Mouse (Mus musculus) olfactory bulb, adult 2 months (tissue): ENCODE results near the gene Prkcz. TPM values are rescaled to one million over a fixed set of nuclear protein-coding genes. Genes with fewer than 3 reads are reported as not detected.
A peak's percentile ranks its signal among the peaks of the same experiment; 100 is the strongest.
"Not testable (repeated sequence)": the region's sequence is repeated elsewhere in the genome, so short reads cannot be mapped to it uniquely, and the experiment has no call there.

Experiments
- H3K27ac ChIP-seq: fragments of 200-500 bp; 2 replicates; pipeline ENCODE4 v1.5.1; 2012; ENCODE audit warnings: low read depth, low read length; ENCODE audit not compliant: insufficient read depth
- H3K4me1 ChIP-seq: fragments of 200-500 bp; 2 replicates; pipeline ENCODE4 v1.6.1; 2012; ENCODE audit warnings: low read length; ENCODE audit not compliant: control insufficient read depth, insufficient read depth
- H3K4me3 ChIP-seq: fragments of 200-500 bp; 2 replicates; pipeline ENCODE4 v1.5.1; 2012; ENCODE audit warnings: mild to moderate bottlenecking, low read depth, low read length, moderate library complexity; ENCODE audit not compliant: insufficient read depth
- CTCF ChIP-seq: fragments of 200-500 bp; IDR thresholded peaks from 2 replicates; pipeline ENCODE4 v1.5.1; 2012; ENCODE audit warnings: low read depth, mild to moderate bottlenecking, low read length, moderate library complexity; ENCODE audit not compliant: insufficient read depth
- POLR2A ChIP-seq: fragments of 200-500 bp; IDR thresholded peaks from 2 replicates; pipeline ENCODE4 v1.6.1; 2012; ENCODE audit warnings: mild to moderate bottlenecking, low read depth, low read length, moderate library complexity; ENCODE audit not compliant: insufficient read depth
- WGBS: fragments of 180-500 bp; shearing (Covaris S2); methylation state at CpG from one replicate; pipeline ENCODE4 v1.1.7; 2018; 5-methylcytosine and 5-hydroxymethylcytosine counted together
- polyA plus RNA-seq: library from polyadenylated mRNA; stranded (reverse); fragments of >200 nt; gene quantifications from 2 replicates; pipeline ENCODE4 v1.2.4, GENCODE M21; 2012; ENCODE audit warnings: low replicate concordance; ENCODE audit not compliant: missing spikeins, insufficient read depth, insufficient read length

The Prkcz gene
- polyA plus RNA-seq, 1 experiment: not detected

DNA sequence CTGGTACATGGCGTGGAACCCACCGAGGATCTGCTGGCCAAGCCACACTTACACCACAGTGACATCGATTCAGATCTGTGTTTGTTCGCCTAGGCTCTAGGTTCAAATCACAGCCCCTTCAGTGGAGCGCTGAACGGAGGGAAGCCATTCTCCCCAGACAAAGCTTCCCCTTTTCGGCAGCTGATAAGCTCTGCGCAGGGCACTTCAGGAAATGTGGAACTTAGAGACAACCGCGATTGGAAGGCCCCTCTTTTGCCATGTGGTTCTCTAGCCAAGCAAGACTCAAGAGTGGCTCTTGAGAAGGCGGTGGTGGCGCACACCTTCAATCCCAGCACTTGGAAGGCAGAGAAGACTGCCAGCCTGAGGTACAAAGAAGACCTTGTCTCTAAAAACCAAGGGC is 14.8 kb downstream of the Prkcz start:
- no peak overlapping the region for H3K4me3 ChIP-seq
- H3K27ac ChIP-seq: peak overlapping the region; percentile 88
- TF ChIP-seq POLR2A: no peak
- TF ChIP-seq CTCF: no peak
- peaks cover 22% of the 10 kb centered on the region for H3K4me1 ChIP-seq
- 88% methylated on average over 12 of the region's 12 CpGs for WGBS

DNA sequence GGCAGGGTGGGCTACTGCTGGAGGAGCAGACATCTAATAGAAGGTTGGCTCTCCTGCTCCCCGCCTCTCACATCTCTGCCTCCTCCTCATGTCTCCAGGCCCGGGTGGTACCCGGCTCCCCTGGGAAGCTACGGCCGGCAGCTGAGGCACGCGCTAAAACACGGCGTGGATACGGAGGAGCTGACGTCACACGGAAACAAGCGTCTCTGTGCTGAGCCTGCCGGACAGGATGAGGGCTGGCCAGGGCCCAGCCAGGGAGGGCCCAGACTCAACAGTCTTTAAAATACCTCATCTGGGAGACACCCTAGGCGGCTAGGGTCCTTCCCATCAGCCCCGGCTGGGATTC is 15.6 kb downstream of the Prkcz start:
- Histone ChIP-seq H3K4me1 (peaks cover 23% of the 10 kb centered on the region), H3K27ac (peak overlapping the region; percentile 88), H3K4me3 (peak overlapping the region; percentile 67)
- TF ChIP-seq CTCF (no peak), POLR2A (peak; percentile 60)
- WGBS: under 1% methylated on average over 16 of the region's 16 CpGs

DNA sequence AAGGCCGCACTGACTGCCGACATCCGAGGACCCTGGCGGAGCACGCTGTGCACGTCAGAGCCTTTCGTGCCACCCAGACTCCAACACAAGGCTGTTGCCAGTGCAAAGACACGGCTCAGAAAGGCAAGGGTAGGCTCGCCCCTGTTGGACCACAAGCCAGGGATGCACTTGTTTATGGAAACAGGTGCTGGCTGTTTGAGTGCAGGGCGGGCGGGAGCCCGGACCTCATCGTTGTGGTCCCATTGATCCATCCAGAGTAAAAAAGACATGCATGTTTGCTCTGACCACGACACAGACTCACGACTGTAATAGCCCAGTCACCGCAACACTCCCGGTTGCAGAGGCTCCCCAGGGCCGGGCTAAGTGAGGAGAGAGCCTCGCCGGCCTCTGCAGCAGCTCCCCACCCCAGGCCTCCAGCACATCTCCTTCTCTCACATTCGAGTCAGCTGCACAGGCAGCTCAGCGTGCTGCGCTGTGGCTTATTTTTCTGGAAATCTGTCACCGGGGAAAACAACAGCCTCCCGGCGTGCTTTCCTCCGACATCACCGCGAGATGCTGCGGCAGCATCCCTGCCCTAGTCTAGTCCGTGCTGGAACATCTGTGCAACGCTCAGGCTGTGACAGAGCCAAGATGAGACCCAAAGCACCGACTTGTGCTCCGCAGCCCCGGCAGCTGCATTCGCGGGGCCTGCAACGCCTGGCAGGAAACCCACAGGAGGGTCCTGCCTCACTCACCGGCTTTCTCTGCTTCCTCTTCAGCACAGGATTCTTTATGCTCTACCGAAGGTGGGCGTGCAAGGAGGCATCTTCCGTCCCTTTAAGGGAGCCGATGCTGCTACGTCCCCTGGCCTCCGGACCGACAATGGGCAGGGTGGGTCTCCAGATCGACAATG is 16.2 kb downstream of the Prkcz start:
- WGBS: 3% methylated on average over 47 of the region's 47 CpGs
- Histone ChIP-seq H3K4me1 (peaks cover 24% of the 10 kb centered on the region), H3K27ac (peak overlapping the region; percentile 88), H3K4me3 (peak overlapping the region; percentile 67)
- TF ChIP-seq POLR2A (peak; percentile 16; the same call in 1 of the 2 replicates), CTCF (no peak)

DNA sequence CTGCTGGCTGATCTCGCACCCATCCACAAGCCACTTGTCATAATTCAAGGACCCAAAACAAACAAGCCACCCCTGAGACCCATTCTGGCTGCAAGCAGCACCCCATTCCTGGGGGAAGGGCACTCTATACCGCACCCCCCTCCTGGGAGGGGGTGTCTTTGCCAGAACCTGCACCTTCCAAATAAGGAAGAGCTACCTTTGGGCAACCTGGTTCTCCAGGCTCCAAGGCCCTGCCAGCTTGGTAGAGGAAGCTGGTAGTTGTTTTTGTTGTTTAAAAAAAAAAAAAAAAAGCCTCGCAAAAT is 16.9 kb downstream of the Prkcz start:
- whole genome bisulfite sequencing: 23% methylated on average over 3 of the region's 3 CpGs
- H3K4me1 ChIP-seq: peaks cover 24% of the 10 kb centered on the region
- peak overlapping the region; percentile 88 for H3K27ac ChIP-seq
- H3K4me3 ChIP-seq: peak overlapping the region; percentile 67
- TF ChIP-seq CTCF: no peak
- TF ChIP-seq POLR2A: no peak

DNA sequence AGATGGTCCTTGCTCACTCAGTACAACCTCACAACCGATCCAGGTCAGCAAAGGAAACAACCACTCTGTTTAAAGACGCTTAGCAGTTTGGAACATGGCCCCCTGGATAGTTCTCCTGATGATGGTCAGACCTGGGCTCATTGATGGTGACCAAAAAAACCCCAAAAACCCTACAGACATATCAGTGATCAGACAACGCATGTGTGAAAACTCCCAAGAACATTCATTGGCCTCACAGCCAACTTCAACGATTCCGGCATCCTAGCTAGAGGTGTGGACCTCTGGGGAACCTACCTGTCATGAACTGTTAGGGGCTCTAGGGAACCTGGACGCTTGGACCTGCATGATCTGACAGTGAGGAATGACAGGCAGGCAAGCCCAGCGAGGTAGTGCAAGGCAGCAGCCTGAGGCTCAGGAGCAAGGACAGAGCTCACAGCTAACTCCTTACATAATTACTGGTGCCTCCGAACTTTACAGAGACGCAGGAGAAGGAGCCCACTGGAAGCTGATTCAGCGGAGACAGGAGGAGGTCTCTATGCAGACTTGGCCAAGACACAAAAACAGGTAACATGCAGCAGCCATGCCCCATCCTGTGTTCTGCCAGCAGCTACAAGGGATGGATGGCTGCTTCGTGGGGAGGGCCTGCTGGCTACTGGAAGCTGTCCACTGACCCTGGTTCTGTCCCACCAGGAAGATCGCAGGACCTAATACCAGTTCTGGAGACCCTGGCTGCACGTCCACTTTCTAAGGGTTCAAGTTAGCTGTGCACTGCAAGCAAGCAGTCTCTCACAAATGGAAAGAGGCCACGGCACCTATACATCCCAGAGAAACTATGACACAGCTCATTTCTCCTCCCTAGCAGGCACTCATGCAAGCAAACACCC is 17.5 kb downstream of the Prkcz start:
- TF ChIP-seq CTCF: no peak
- TF ChIP-seq POLR2A: no peak
- Histone ChIP-seq H3K4me3 (peak overlapping the region; percentile 67), H3K4me1 (peaks cover 24% of the 10 kb centered on the region), H3K27ac (peak overlapping the region; percentile 88)
- 45% methylated on average over 14 of the region's 14 CpGs for WGBS

DNA sequence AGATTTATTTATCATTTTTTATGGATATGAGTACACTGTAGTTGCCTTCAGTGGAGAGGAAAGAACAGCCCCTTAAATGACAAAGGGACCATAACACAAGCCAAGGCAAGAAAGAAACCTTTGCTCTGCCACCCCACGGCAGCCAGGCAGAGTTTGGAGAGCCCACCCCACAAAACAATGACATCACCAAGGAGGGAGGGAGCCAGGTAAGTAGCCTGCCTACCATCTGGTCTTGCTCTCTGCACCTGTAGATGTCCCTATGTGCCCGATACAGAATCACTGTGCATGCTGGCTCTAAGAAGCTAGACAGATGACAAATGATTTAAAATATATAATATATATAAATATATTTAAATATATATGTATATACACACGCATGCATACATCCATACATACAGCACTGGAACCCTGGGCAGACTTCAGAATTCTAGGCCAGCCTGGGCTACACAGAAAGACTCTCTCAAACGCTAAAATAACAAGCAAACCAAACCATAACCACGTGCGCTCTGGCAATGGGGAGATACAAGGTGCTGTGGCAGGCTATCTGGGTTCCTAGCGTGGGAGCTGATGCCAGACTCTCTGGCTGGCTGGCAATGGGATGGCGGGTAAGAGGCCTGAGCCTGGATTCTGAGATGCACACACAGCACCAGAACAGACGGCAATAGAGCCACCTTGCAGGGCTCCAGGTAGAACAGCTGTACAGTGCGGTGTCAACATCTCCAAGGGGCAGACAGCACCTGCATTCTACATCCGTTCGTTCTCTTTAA is 24.7 kb downstream of the Prkcz start:
- TF ChIP-seq POLR2A: no peak
- no peak for TF ChIP-seq CTCF
- Histone ChIP-seq H3K27ac (no peak overlapping the region), H3K4me3 (no peak overlapping the region), H3K4me1 (peaks cover 13% of the 10 kb centered on the region)
- WGBS: 84% methylated on average over 12 of the region's 12 CpGs

DNA sequence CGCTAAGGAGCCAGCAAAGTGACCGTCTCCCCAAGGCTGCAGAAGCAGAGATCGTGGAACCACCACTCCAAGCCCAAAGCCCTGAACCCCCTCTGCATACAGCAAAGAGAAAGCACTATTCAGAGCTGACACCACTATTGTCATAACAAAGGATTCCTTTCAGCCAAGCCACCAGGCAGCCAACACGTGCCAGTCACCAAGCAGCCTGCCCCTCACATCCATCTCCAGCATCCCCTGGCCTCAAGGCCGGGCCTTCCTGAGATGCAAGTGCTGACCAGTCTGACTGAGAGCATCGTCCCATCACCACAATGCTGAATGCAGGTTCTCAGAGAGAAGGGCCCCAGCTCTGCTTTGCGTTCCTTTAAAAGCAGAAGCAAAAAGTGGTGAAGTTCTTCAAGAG is 28.9 kb downstream of the Prkcz start:
- Histone ChIP-seq H3K27ac (no peak overlapping the region), H3K4me1 (peaks cover 18% of the 10 kb centered on the region), H3K4me3 (no peak overlapping the region)
- WGBS: 57% methylated on average over 7 of the region's 7 CpGs
- no peak for TF ChIP-seq CTCF
- TF ChIP-seq POLR2A: no peak

DNA sequence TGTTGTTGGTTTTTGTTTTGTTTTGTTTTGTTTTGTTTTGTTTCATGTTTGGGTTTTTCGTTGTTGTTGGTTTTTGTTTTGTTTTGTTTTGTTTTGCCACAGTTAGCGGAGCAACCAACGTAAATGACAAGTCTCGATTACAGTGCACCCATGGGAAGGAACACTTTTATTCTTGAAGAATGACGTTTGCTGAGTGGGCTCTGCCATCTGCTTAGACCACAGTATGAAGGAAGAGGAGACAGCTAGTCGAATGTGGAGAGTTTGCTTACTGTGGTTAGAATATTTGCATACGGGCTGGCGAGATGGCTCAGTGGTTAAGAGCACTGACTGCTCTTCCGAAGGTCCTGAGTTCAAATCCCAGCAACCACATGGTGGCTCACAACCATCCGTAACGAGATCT is 32.8 kb downstream of the Prkcz start:
- not testable (repeated sequence) for H3K4me3 ChIP-seq, H3K27ac ChIP-seq
- 75% methylated on average over 11 of the region's 11 CpGs for WGBS
- peaks cover 14% of the 10 kb centered on the region for H3K4me1 ChIP-seq

DNA sequence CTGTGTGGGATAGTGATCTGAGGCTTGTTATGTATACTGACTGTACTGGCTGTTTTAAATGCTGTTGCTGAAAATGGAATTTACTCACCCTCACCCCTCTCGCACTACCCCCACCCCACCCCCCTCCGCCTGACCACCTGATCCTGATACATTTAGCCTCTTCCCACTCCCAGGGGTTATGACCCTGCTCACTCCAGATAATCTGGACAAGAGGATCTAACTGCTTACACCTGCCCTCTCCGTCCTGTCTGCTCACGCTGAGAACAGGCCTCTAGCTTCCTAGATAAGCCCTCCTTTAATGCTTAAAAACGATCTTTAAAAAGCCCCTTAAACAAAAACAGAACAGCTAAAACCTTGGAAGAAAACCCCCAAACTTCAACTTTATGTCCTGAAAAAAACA is 35.4 kb downstream of the Prkcz start:
- Histone ChIP-seq H3K4me3 (no peak overlapping the region), H3K4me1 (peaks cover 21% of the 10 kb centered on the region), H3K27ac (no peak overlapping the region)
- 71% methylated on average over 5 of the region's 5 CpGs for WGBS
- TF ChIP-seq POLR2A (no peak), CTCF (no peak)
